Mouse (Mus musculus): Measurements from ENCODE around the gene Zfp119a. TPM values are rescaled to one million over a fixed set of nuclear protein-coding genes. Genes with fewer than 3 reads are reported as not detected.
"Not testable (repeated sequence)": the region's sequence is repeated elsewhere in the genome, so short reads cannot be mapped to it uniquely, and the experiment has no call there.

The Zfp119a gene
- 9.5 and 9.9 TPM in 2 replicates for polyA plus RNA-seq (2014; fragmentation: Nextera tagmentation; extraction: Ambion mirVana)

DNA sequence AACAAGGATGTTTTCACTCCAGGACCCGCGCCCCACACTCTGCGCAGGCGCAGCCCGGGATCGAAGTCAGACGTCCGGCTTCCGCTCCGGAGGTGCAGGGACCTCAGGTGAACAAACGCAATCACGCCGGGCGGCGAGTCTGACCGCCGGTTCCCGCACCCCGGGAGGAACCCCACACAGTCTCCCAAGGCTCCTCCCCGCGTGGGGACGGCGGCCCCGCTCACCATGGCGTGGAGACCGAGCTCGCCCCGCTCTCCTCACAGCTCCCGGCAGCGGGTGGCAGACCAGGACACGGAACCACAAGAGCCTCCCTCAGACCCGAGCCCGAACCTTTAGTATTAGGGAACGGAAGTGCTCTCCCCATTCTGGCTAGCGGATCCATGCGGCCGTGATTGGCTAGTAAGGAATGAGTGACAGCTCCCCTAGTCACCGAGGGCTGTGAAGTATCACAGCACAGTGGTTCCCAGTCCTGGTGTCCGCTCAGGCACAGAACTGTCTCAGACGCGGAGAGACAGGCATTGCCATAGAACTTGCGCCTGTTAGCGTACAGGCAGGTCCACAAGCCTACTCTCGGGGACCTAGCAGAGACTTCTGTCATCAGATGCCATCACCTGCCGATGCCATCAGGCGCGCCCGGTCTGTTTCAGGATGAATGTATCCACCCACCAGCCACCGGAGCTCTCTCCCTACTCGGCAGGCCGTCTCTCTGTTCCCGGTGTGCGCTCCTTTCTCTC, at the start of gene Zfp119a:
Zfp119a (minus strand) TSS at position 295 of the 734 bp plus-strand sequence.
- ATAC-seq (replicated peaks; ENCODE audit: low FRiP score): peak; percentile 99
- WGBS: under 1% methylated on average over 37 of the region's 53 CpGs
- not testable (repeated sequence) for H3K27me3 ChIP-seq (ENCODE audit: control insufficient read depth, insufficient read depth, low read length); H3K27ac ChIP-seq (ENCODE audit: low read depth, low read length); H3K36me3 ChIP-seq (ENCODE audit: control insufficient read depth, insufficient read depth, low read length); H3K4me1 ChIP-seq (replicated peaks; ENCODE audit: control insufficient read depth, insufficient read depth, low read length); H3K9me3 ChIP-seq (ENCODE audit: control insufficient read depth, low read length)
- peak; percentile 86 for DNase-seq (ENCODE audit: low spot score)
- Histone ChIP-seq H3K4me3 (ENCODE audit: low read depth, low read length) (peak within 1 kb of the TSS; percentile 43), H3K4me2 (ENCODE audit: low read depth, low read length, severe bottlenecking) (peak within 1 kb of the TSS; percentile 52), H3K9ac (ENCODE audit: low read length) (peak within 1 kb of the TSS; percentile 59)

DNA sequence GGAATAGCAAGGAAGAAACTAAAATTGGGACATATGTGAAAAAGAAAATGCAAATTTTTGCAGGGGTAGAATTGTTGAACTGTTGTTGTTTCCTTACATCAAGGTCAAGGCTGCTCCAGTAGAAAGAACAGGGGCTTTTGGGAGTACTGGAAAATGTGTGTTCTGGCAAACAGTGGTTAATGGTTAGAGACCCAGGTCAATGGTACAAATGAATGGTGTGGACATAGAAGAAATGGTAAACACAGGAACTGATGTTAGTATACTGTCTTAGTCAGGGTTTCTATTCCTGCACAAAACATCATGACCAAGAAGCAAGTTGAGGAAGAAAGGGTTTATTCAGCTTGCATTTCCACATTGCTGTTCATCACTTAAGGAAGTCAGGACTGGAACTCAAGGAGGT, 27.9 kb upstream of the Zfp119a start:
- Histone ChIP-seq H3K36me3 (ENCODE audit: control insufficient read depth, insufficient read depth, low read length) (no peaks in the 10 kb centered on the region), H3K9me3 (ENCODE audit: control insufficient read depth, low read length) (no peaks in the 10 kb centered on the region), H3K9ac (ENCODE audit: low read length) (no peak overlapping the region), H3K4me2 (ENCODE audit: low read depth, low read length, severe bottlenecking) (no peak overlapping the region), H3K27me3 (ENCODE audit: control insufficient read depth, insufficient read depth, low read length) (no peaks in the 10 kb centered on the region), H3K4me3 (ENCODE audit: low read depth, low read length) (no peak overlapping the region), H3K4me1 (replicated peaks; ENCODE audit: control insufficient read depth, insufficient read depth, low read length) (no peaks in the 10 kb centered on the region), H3K27ac (ENCODE audit: low read depth, low read length) (no peak overlapping the region)
- DNase-seq (ENCODE audit: low spot score): no peak
- ATAC-seq (replicated peaks; ENCODE audit: low FRiP score): no peak

DNA sequence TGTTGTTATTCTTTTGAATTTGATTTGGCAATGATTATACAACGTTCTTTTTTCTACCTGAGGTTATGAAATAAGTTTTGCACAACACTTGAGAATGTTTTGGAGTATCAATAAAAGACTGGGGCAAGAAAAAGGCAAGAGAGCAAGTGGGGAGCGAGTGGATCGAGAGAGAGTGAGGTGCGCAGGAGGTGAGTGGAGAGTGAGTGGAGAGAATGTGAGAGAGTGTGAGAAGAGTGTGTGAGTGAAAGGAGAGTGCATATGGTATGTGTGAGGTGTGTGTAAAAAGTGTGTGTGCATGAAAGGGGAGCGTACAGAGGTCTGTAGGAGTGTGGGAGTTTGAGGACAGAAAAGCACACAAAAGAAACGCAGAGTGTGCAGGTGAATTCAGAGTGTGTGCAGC, 25.4 kb upstream of the Zfp119a start:
- Histone ChIP-seq H3K27ac (ENCODE audit: low read depth, low read length) (no peak overlapping the region), H3K4me3 (ENCODE audit: low read depth, low read length) (no peak overlapping the region), H3K27me3 (ENCODE audit: control insufficient read depth, insufficient read depth, low read length) (no peaks in the 10 kb centered on the region), H3K9ac (ENCODE audit: low read length) (no peak overlapping the region), H3K4me1 (replicated peaks; ENCODE audit: control insufficient read depth, insufficient read depth, low read length) (no peaks in the 10 kb centered on the region), H3K4me2 (ENCODE audit: low read depth, low read length, severe bottlenecking) (no peak overlapping the region), H3K36me3 (ENCODE audit: control insufficient read depth, insufficient read depth, low read length) (no peaks in the 10 kb centered on the region), H3K9me3 (ENCODE audit: control insufficient read depth, low read length) (no peaks in the 10 kb centered on the region; the same call in 1 of the 2 replicates)
- 76% methylated on average over 6 of the region's 6 CpGs for WGBS
- no peak for ATAC-seq (replicated peaks; ENCODE audit: low FRiP score)
- DNase-seq (ENCODE audit: low spot score): no peak

- Histone ChIP-seq H3K27ac (ENCODE audit: low read depth, low read length) (no peak overlapping the region), H3K36me3 (ENCODE audit: control insufficient read depth, insufficient read depth, low read length) (no peaks in the 10 kb centered on the region), H3K4me2 (ENCODE audit: low read depth, low read length, severe bottlenecking) (no peak overlapping the region), H3K9me3 (ENCODE audit: control insufficient read depth, low read length) (no peaks in the 10 kb centered on the region; the same call in 1 of the 2 replicates), H3K27me3 (ENCODE audit: control insufficient read depth, insufficient read depth, low read length) (no peaks in the 10 kb centered on the region), H3K4me1 (replicated peaks; ENCODE audit: control insufficient read depth, insufficient read depth, low read length) (no peaks in the 10 kb centered on the region), H3K4me3 (ENCODE audit: low read depth, low read length) (no peak overlapping the region), H3K9ac (ENCODE audit: low read length) (no peak overlapping the region)
- ATAC-seq (replicated peaks; ENCODE audit: low FRiP score) (no peak), DNase-seq (ENCODE audit: low spot score) (no peak)
- WGBS: 76% methylated on average over 1 of the region's 1 CpGs
Observed at GRCm38 (mm10) chr17:55903687-55904086, 25.0 kb upstream of the Zfp119a start.

DNA sequence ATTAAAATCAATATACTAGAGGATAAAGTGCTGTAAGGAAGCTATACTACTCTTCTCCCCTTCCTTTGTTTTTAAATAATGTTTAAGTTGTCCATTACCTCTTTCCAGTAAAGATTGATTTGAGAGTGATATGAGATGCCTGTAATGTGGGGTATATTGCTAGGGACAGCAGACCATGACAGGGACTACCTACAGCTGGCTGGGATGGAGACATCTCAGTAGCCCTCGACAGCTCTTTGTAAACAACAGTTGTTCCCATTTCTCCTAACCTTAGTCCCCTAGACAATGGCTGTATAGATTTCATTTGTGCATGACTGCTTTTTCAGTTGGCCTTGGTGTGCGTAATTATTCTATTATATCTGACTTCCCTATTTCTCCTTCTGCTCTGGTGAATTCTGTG, 24.4 kb upstream of the Zfp119a start:
- DNase-seq (ENCODE audit: low spot score): no peak
- Histone ChIP-seq H3K4me1 (replicated peaks; ENCODE audit: control insufficient read depth, insufficient read depth, low read length) (no peaks in the 10 kb centered on the region), H3K9me3 (ENCODE audit: control insufficient read depth, low read length) (no peaks in the 10 kb centered on the region; the same call in 1 of the 2 replicates), H3K4me2 (ENCODE audit: low read depth, low read length, severe bottlenecking) (no peak overlapping the region), H3K27me3 (ENCODE audit: control insufficient read depth, insufficient read depth, low read length) (no peaks in the 10 kb centered on the region), H3K36me3 (ENCODE audit: control insufficient read depth, insufficient read depth, low read length) (peaks cover under 1% of the 10 kb centered on the region), H3K4me3 (ENCODE audit: low read depth, low read length) (no peak overlapping the region), H3K27ac (ENCODE audit: low read depth, low read length) (no peak overlapping the region), H3K9ac (ENCODE audit: low read length) (no peak overlapping the region)
- 69% methylated on average over 2 of the region's 2 CpGs for WGBS
- no peak for ATAC-seq (replicated peaks; ENCODE audit: low FRiP score)

DNA sequence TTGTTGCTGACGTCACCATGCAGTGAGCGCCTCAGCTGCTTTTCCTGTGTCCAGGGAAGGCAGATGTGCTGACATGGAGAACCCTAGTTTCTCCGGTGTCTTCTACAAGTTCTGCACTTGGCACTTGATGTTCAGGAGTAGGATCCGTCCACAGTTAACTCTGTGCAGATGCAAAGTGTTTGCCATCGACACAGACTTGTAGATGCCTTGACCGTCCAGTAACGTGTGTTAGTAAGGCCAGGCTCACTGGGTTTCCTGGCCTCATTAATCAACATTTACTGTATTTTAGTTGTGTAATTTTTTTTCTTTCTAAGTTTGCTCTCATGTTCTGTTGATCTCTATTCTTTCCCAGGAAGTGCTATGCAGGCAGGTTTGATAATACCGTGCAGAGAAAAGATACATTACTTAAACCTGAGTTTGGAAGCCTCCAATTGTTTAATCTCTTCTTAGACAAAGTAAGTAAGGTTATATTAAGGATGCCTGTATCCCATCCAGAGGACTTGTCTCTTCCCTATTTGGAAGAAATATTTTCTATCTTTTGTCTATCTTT, 13.8 kb upstream of the Zfp119a start:
- H3K27ac ChIP-seq (ENCODE audit: low read depth, low read length); DNase-seq (ENCODE audit: low spot score); H3K9me3 ChIP-seq (ENCODE audit: control insufficient read depth, low read length); H3K36me3 ChIP-seq (ENCODE audit: control insufficient read depth, insufficient read depth, low read length); H3K4me1 ChIP-seq (replicated peaks; ENCODE audit: control insufficient read depth, insufficient read depth, low read length); ATAC-seq (replicated peaks; ENCODE audit: low FRiP score); H3K27me3 ChIP-seq (ENCODE audit: control insufficient read depth, insufficient read depth, low read length); H3K9ac ChIP-seq (ENCODE audit: low read length): not testable (repeated sequence)
- Histone ChIP-seq H3K4me2 (ENCODE audit: low read depth, low read length, severe bottlenecking) (peak overlapping the region; percentile 51), H3K4me3 (ENCODE audit: low read depth, low read length) (peak overlapping the region; percentile 39)
- WGBS: 17% methylated on average over 6 of the region's 8 CpGs

DNA sequence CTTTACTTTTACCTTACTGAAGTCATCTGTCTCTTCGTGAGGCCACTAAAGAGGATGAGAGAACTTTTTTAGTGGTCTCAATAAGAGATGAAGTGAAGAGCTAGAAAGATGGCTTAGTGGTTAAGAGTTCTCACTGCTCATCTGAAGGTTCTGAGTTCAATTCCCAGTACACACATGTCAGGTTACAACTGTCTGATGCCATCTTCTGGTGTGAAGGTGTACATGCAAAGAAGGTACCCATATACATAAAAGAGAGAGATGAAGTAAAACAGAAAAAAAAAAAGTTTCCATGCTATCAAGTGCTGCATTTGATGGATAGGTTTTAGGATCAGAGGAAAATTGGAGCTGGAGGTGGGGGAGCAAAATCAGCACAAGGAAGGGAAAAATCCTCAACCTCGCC, 6.2 kb upstream of the Zfp119a start:
- no peak for ATAC-seq (replicated peaks; ENCODE audit: low FRiP score)
- Histone ChIP-seq H3K9me3 (ENCODE audit: control insufficient read depth, low read length) (no peaks in the 10 kb centered on the region), H3K36me3 (ENCODE audit: control insufficient read depth, insufficient read depth, low read length) (no peaks in the 10 kb centered on the region), H3K4me1 (replicated peaks; ENCODE audit: control insufficient read depth, insufficient read depth, low read length) (no peaks in the 10 kb centered on the region), H3K4me3 (ENCODE audit: low read depth, low read length) (no peak overlapping the region), H3K4me2 (ENCODE audit: low read depth, low read length, severe bottlenecking) (no peak overlapping the region), H3K27me3 (ENCODE audit: control insufficient read depth, insufficient read depth, low read length) (no peaks in the 10 kb centered on the region), H3K9ac (ENCODE audit: low read length) (no peak overlapping the region), H3K27ac (ENCODE audit: low read depth, low read length) (no peak overlapping the region)
- no peak for DNase-seq (ENCODE audit: low spot score)
- WGBS: 59% methylated on average over 2 of the region's 2 CpGs

DNA sequence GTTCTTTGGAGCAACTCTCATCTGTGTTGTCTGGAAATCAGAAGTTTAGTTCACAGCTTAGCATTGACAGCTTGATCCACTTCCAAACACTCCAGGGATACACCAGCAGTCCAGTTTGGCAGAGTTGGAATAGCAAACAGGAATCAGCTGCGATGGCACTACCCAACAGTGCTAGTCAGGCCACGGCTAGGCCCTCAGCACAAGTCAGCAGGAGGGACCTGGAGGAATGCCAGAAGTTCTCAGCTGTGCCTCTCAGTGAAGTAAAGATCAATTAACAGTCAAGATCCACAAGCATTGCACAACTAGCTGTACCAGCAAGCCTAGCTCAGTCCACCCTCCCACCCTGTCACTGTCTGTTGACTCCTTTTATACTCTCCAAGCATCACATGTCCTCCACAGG, 4.9 kb upstream of the Zfp119a start:
- Histone ChIP-seq H3K36me3 (ENCODE audit: control insufficient read depth, insufficient read depth, low read length) (no peaks in the 10 kb centered on the region), H3K27ac (ENCODE audit: low read depth, low read length) (no peak overlapping the region), H3K4me2 (ENCODE audit: low read depth, low read length, severe bottlenecking) (no peak overlapping the region), H3K27me3 (ENCODE audit: control insufficient read depth, insufficient read depth, low read length) (no peaks in the 10 kb centered on the region), H3K4me3 (ENCODE audit: low read depth, low read length) (no peak overlapping the region), H3K9ac (ENCODE audit: low read length) (no peak overlapping the region), H3K9me3 (ENCODE audit: control insufficient read depth, low read length) (no peaks in the 10 kb centered on the region), H3K4me1 (replicated peaks; ENCODE audit: control insufficient read depth, insufficient read depth, low read length) (no peaks in the 10 kb centered on the region)
- no peak for DNase-seq (ENCODE audit: low spot score)
- no peak for ATAC-seq (replicated peaks; ENCODE audit: low FRiP score)
- WGBS: 74% methylated on average over 2 of the region's 2 CpGs

DNA sequence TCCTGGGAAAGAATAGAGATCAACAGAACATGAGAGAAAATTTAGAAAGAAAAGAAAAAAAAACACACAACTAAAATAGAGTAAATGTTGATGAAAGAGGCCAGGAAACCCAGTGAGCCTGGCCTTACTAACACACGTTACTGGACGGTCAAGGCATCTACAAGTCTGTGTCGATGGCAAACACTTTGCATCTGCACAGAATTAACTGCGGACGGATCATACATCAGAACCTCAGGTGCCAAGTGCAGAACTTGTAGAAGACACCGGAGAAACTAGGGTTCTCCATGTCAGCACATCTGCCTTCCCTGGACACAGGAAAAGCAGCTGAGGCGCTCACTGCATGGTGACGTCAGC, 471 bp downstream of the Zfp119a start:
- WGBS: 3% methylated on average over 6 of the region's 8 CpGs
- not testable (repeated sequence) for H3K27me3 ChIP-seq (ENCODE audit: control insufficient read depth, insufficient read depth, low read length); H3K4me1 ChIP-seq (replicated peaks; ENCODE audit: control insufficient read depth, insufficient read depth, low read length); H3K36me3 ChIP-seq (ENCODE audit: control insufficient read depth, insufficient read depth, low read length); H3K9me3 ChIP-seq (ENCODE audit: control insufficient read depth, low read length); ATAC-seq (replicated peaks; ENCODE audit: low FRiP score); DNase-seq (ENCODE audit: low spot score); H3K27ac ChIP-seq (ENCODE audit: low read depth, low read length)
- Histone ChIP-seq H3K4me3 (ENCODE audit: low read depth, low read length) (peak overlapping the region; percentile 43), H3K9ac (ENCODE audit: low read length) (peak overlapping the region; percentile 51; the same call in 1 of the 2 replicates), H3K4me2 (ENCODE audit: low read depth, low read length, severe bottlenecking) (peak overlapping the region; percentile 52)

Measured in forebrain, embryonic 11.5 days (tissue).